Mouse (Mus musculus): ENCODE measurements around the gene Gm42906.
A peak's percentile ranks its signal among the peaks of the same experiment; 100 is the strongest.

Gm42906 gene

GRCm38 (mm10) chr5:151293591-151293990 is 134.4 kb downstream of the Gm42906 start:
- DNase-seq: no peak

- peak; percentile 11 for DNase-seq
Observed at GRCm38 (mm10) chr5:151292310-151292709, 135.7 kb downstream of the Gm42906 start.

DNA sequence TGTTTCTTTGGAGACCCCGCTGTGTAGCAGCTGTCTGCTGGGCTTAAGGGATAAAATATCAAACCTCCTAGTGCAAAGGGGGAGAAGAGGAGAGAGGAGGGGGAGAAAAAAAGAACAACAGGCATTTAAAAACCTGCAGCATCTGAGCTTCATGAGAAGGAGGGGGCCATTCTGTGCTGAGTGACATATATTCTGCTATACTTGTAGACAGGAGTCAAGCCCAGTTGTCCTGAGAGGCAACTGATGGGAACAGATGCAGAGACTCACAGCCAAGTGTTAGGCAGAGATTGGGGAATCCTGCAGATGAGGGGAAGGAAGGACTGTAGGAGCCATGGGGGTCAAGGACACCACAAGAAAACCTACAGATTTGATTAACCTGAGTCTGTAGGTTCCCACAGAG is 141.6 kb downstream of the Gm42906 start:
- no peak for DNase-seq

- DNase-seq: no peak
Observed at GRCm38 (mm10) chr5:151279531-151279930, 148.4 kb downstream of the Gm42906 start.

- no peak for DNase-seq
Observed at GRCm38 (mm10) chr5:151277927-151278326, 150.0 kb downstream of the Gm42906 start.

DNA sequence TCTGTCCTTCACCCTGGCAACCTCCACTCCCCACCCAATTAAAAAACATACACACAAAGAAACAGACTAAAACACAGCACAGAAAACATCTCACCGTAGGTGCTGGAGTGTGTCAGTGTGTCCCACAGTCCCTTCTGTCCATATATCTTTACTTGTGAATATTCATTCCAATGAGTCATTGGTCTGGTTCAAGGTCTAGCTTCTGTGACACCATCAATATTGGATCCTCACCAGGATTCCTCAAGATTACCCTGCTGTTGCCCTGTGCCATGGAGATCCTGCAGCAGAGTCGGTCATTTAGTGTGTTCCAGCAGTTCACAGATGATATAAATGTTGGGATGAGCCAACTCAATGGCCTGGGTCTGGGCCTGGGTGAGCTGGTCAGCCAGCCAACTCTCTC is 152.0 kb downstream of the Gm42906 start:
- no peak for DNase-seq

DNA sequence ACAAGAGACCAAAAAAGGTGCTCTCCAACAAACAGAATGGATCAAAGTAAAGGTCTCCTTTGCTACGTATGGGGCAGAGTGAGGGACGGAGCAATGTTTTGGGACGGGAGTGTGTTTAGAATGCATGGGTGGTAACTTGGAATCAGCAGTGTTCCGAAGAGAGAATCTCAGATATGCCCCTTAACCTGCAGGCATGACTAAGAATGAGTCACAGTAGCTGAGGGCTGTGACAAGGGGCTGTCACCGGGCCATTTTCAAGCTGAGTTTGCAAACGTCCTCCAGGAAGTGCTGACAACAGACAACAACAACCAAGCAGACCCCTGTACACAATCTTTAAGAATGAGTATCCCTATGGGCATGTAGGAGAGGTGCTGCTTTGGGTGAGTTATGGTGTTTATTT is 153.7 kb downstream of the Gm42906 start:
- no peak for DNase-seq

- DNase-seq: no peak
Observed at GRCm38 (mm10) chr5:151270815-151271214, 157.1 kb downstream of the Gm42906 start.

- no peak for DNase-seq
Observed at GRCm38 (mm10) chr5:151266896-151267634, 160.9 kb downstream of the Gm42906 start.

DNA sequence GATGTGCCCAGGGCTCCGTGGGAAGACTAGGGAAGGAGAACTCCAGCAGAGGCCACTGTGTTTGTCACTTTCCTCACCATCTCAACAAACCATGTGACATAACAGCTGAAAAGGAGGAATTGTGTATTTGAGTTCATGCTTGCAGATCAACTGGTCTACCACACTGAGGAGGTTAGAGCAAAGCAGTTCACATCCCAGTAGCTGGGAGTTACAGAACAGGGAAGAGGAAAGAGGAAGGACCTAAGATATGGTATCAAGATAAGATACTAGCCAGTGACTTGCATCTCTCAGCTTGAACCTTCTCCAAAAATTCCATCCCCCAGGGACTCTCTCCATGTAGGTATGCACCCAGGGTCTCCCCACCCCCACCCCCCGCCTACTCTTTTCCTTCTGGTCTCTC is 166.4 kb downstream of the Gm42906 start:
- no peak for DNase-seq

DNA sequence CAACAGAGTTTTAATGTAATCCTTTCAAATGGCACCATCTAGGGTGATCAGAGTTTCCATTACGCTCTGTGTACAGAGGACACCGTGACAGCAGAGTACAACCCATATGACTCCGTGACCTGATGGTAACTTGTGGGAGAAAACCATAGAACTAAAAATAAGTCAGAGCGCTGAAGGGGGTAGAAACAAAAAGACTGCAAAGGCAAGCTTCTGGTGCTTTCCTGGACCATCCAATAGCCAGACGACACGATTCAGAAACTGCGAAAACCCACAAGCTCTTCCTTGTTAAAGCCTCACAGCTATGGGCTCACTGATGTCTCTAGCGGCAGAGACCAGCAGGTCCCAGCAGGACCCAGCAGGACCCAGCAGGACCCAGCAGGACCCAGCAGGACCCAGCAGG is 175.8 kb downstream of the Gm42906 start:
- no peak for DNase-seq

GRCm38 (mm10) chr5:151251656-151252055 is 176.3 kb downstream of the Gm42906 start:
- no peak for DNase-seq

DNA sequence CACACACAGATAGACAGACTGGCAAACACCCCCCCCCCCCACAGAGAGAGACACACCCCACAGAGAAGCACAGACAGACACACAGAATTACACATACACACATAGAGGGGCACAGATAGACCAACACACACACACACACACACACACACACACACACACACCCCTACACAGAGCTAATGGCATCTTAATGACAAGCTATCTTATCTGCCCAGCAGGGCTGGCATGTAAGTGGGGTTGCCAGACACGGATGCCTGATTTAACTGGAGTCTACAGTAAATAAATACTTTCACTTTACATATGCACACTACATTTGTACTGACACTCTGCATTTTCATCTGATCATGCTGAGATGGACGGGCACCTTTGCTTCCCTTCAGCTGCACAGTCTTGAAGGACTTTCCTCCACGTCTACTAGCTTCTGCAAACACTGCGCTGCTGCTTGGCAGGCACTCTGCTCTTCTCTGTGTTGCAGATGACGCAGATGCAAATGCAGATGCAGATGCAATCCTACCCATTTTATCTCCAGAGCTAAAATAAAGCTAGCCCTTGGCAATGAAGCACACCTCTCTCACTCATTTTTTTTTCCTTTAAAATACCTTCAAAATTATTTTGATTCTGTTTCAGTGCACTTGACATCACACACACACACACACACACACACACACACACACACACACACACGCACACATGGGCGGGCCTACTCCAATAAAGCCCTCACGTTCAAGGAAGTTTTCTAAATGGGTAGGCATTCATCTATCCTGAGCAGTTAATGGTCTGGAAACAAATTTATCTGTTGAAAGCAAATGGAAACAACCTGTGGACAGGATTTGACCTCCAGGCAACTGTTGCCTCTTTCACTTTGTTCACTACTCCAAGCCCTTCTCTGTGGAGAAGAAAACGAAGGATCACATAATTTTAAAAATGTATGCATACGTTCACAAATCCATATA is 179.0 kb downstream of the Gm42906 start:
- DNase-seq: no peak

DNA sequence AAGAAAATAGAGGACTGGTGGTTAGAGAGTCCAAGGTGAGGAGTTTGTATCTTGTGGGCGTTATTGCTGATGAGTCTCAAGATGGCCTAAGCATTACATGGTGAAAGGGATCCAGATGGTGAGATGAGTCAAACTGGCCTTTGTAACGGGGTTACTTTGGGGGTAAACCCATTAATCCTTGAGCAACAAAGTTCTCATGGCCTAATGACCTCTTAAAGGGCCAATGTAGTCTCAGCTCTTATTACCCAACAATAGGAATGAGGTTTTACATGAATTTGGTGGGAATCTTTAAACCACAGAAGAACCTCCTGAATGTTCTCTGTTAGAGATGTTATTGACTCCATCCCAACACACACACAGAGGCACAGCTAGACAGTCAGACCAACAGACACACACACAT is 179.9 kb downstream of the Gm42906 start:
- no peak for DNase-seq

- no peak for DNase-seq
Observed at GRCm38 (mm10) chr5:151247115-151247875, 180.7 kb downstream of the Gm42906 start.

- no peak for DNase-seq
Observed at GRCm38 (mm10) chr5:151246287-151246686, 181.7 kb downstream of the Gm42906 start.

- no peak for DNase-seq
Observed at GRCm38 (mm10) chr5:151245571-151245970, 182.4 kb downstream of the Gm42906 start.

DNA sequence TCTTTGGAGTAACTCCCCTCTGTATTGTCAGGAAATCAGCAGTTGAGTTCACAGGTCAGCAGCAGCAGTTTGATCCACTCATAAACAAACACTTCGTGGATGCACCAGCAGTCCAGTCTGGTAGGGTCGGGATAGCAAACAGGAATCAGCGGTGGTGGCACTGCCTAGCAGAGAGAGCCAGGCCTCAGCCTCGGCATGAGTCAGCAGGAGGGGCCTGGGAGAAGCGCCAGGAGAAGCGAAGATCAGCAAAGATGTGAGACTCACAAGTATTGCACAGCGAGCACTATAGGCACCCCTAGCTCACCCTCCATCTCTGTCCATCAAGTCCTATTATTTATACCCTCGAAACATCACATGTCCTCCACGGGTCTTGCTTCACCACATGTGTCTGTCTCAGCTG is 189.2 kb downstream of the Gm42906 start:
- DNase-seq: no peak

DNA sequence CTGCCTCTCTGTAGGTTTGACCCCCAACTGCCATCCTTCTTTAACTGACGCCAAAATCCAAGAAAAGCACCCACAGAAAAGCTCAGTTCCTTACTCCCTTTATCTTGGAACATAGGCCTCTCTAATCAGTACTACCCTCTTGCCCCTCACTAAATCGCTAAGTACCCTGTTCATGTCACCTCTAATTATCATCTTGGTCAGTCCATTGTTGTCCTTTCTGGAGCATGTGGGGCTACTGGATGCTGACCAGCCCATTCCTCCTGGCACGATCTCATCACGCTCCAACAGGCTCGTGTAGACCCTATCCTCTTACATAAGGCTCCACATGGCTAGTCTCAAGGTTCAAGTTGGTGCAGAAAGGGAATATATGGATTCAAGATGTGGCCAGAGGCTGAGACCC is 191.6 kb downstream of the Gm42906 start:
- no peak for DNase-seq

DNA sequence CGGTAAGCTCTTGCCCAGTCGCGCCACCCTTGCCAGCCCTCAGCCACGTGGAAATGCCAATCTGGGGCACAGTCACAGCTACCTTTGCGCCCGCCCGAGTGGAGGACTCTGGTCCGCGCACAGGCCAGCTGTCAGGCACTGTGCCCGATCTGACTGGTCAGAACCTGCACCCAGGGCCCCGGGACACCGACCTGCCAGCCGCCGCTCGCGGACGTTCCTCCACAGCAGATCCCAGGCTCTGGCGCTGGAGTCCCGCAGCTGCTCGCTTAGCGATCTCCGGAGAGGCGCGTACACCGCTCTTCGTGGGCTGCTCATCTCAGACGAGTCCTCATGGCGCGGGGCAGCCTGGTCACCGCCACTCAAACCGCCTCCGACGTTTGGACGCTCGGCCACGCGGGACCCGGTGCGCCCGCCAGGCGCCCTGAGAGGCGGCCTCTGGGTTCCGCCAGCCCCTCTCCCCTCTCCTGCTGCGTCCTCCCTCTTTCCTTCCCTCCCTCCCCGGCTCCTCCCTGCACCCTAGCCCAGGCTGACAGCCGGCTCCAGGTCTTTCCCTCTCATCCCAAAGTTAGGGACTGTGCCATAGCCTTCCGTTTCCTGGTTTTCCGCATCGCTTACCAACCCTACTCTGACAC is 194.4 kb downstream of the Gm42906 start, which contains the start of gene Stard13:
Gene Stard13 (minus strand): TSS at position 437 of the 632 bp plus-strand sequence.
- peak; percentile 36 for DNase-seq

- DNase-seq: no peak
Observed at GRCm38 (mm10) chr5:151232576-151233299, 195.2 kb downstream of the Gm42906 start.

GRCm38 (mm10) chr5:151231861-151232260 is 196.1 kb downstream of the Gm42906 start:
- DNase-seq: no peak

Measured in right cerebral cortex, postnatal 4 days (tissue).